In genomic region chr16:52164246-52164645, GRCm38 (mm10) we compare ENCODE assay signal across 25 mouse cellular contexts.
"Had no signal": no experiment of that assay in that cellular context is flagged by ENCODE, and none has a peak within 500 bp of the region (broad histone marks: within the 10 kb centered on the region; RNA-seq: fewer than 3 reads in every experiment).

No protein-coding gene starts in this region.

- H3K4me2 ChIP-seq: heart, embryonic 11.5 days; heart, embryonic 13.5 days; heart, embryonic 15.5 days; hindbrain, embryonic 13.5 days; hindbrain, embryonic 15.5 days; kidney, embryonic 15.5 days; limb, embryonic 12.5 days; limb, embryonic 15.5 days had no signal

- H3K4me1 ChIP-seq: hindbrain, embryonic 13.5 days; hindbrain, embryonic 15.5 days; kidney, embryonic 15.5 days; limb, embryonic 12.5 days; limb, embryonic 15.5 days had no signal

- H3K9ac ChIP-seq: heart, embryonic 13.5 days; heart, embryonic 15.5 days; hindbrain, embryonic 13.5 days; hindbrain, embryonic 15.5 days; kidney, embryonic 15.5 days; limb, embryonic 12.5 days; limb, embryonic 15.5 days had no signal

- DNase-seq: gastrocnemius, postnatal 14 days; gastrocnemius, postnatal 36 days; heart, adult 11 months; heart, adult 2 months; heart, postnatal 14 days; heart, postnatal 36 days; kidney, adult 11 months; kidney, adult 2 months; kidney, adult 9 months; kidney, postnatal 14 days; kidney, postnatal 36 days; layer of hippocampus, adult 9-11 months; layer of hippocampus, postnatal 36 days; left cerebral cortex, postnatal 4 days had no signal

- H3K4me3 ChIP-seq: heart, adult 2 months; heart, embryonic 13.5 days; heart, embryonic 15.5 days; hindbrain, embryonic 13.5 days; hindbrain, embryonic 15.5 days; kidney, embryonic 15.5 days; limb, embryonic 12.5 days; limb, embryonic 15.5 days had no signal

- H3K27ac ChIP-seq: heart, adult 2 months; heart, embryonic 13.5 days; heart, embryonic 15.5 days; hindbrain, embryonic 13.5 days; hindbrain, embryonic 15.5 days; hindbrain, postnatal 0 days; kidney, embryonic 15.5 days; kidney, postnatal 0 days; limb, embryonic 12.5 days; limb, embryonic 15.5 days had no signal

- ATAC-seq: hindbrain, postnatal 0 days; intestine, embryonic 16.5 days had no signal

- H3K9me3 ChIP-seq: heart, embryonic 13.5 days; heart, embryonic 15.5 days; hindbrain, embryonic 13.5 days; hindbrain, embryonic 15.5 days; kidney, embryonic 15.5 days; limb, embryonic 12.5 days; limb, embryonic 15.5 days had no signal

- H3K27me3 ChIP-seq: heart, embryonic 13.5 days; heart, embryonic 15.5 days; hindbrain, embryonic 13.5 days; hindbrain, embryonic 15.5 days; kidney, embryonic 15.5 days; limb, embryonic 12.5 days; limb, embryonic 15.5 days had no signal
